Mouse (Mus musculus) myocyte (in vitro differentiated cells): Measurements from ENCODE around the gene Gramd1b. TPM values are rescaled to one million over a fixed set of nuclear protein-coding genes. Genes with fewer than 3 reads are reported as not detected.

Experiments used
- H3K27me3 ChIP-seq: one replicate; pipeline ENCODE4 v1.6.1; 2011; ENCODE audit not compliant: control insufficient read depth, insufficient read depth, insufficient read length
- H3K36me3 ChIP-seq: one replicate; pipeline ENCODE4 v1.6.1; 2011; ENCODE audit not compliant: control insufficient read depth, insufficient read depth
- H3K4me2 ChIP-seq: one replicate; pipeline ENCODE4 v1.6.1; 2011; ENCODE audit warnings: low read depth, control low read depth
- H3K4me3 ChIP-seq: one replicate; pipeline ENCODE4 v1.5.1; 2011; ENCODE audit warnings: mild to moderate bottlenecking, control low read depth, moderate library complexity
- H3K79me2 ChIP-seq: one replicate; pipeline ENCODE4 v1.6.1; 2011; ENCODE audit not compliant: control insufficient read depth, insufficient read depth
- H3ac ChIP-seq: one replicate; pipeline ENCODE4 v1.6.1; 2011; ENCODE audit not compliant: control insufficient read depth, insufficient read length
- CEBPB ChIP-seq: IDR thresholded peaks from 2 replicates; pipeline ENCODE4 v1.6.1; 2011; ENCODE audit warnings: mild to moderate bottlenecking, moderate library complexity; ENCODE audit not compliant: poor library complexity, insufficient read depth, severe bottlenecking
- E2F4 ChIP-seq: IDR thresholded peaks from one replicate; pipeline ENCODE4 v1.6.1; 2011; ENCODE audit warnings: mild to moderate bottlenecking, control low read depth, moderate library complexity; ENCODE audit not compliant: insufficient read depth
- MAX ChIP-seq: IDR thresholded peaks from one replicate; pipeline ENCODE4 v1.6.1; 2011; ENCODE audit warnings: low read depth, mild to moderate bottlenecking, control low read depth
- MYOD1 ChIP-seq, 3 experiments: IDR thresholded peaks; one replicate each; pipeline ENCODE4 v1.6.1; 2011; ENCODE audit warnings: control low read depth in 2 of 3, low read depth in 2 of 3, mild to moderate bottlenecking in 2 of 3, moderate library complexity in 1 of 3; ENCODE audit not compliant: insufficient read length in 2 of 3, control insufficient read depth in 1 of 3
- MYOG ChIP-seq, 3 experiments: IDR thresholded peaks; one replicate each; pipeline ENCODE4 v1.6.1; 2011; ENCODE audit warnings: control low read depth in 2 of 3, low read depth in 2 of 3, mild to moderate bottlenecking in 2 of 3; ENCODE audit not compliant: insufficient read length in 2 of 3, control insufficient read depth in 1 of 3, insufficient read depth in 1 of 3
- POLR2A ChIP-seq: IDR thresholded peaks from one replicate; pipeline ENCODE4 v1.6.1; 2011; ENCODE audit warnings: low read depth, mild to moderate bottlenecking, control low read depth, moderate library complexity; ENCODE audit not compliant: insufficient read length
- POLR2AphosphoS2 ChIP-seq: IDR thresholded peaks from one replicate; pipeline ENCODE4 v1.6.1; 2011; ENCODE audit warnings: low read depth, control low read depth; ENCODE audit not compliant: insufficient read length
- REST ChIP-seq: IDR thresholded peaks from one replicate; pipeline ENCODE4 v1.6.1; 2011; ENCODE audit warnings: mild to moderate bottlenecking, control low read depth, moderate library complexity; ENCODE audit not compliant: insufficient read depth, insufficient read length
- SRF ChIP-seq: IDR thresholded peaks from one replicate; pipeline ENCODE4 v1.6.1; 2011; ENCODE audit warnings: low read depth; ENCODE audit not compliant: control insufficient read depth, insufficient read length
- TCF12 ChIP-seq: IDR thresholded peaks from one replicate; pipeline ENCODE4 v1.6.1; 2011; ENCODE audit warnings: mild to moderate bottlenecking, control low read depth; ENCODE audit not compliant: poor library complexity, insufficient read depth, severe bottlenecking
- TCF3 ChIP-seq: IDR thresholded peaks from one replicate; pipeline ENCODE4 v1.6.1; 2011; ENCODE audit warnings: low read depth, control low read depth; ENCODE audit not compliant: insufficient read length
- USF1 ChIP-seq: IDR thresholded peaks from one replicate; pipeline ENCODE4 v1.6.1; 2011; ENCODE audit warnings: low read depth, mild to moderate bottlenecking, control low read depth, moderate library complexity
- polyA plus RNA-seq: library from polyadenylated mRNA; unstranded; fragments of >200 nt; fragmentation: generic; extraction: Trizol; gene quantifications from one replicate; pipeline ENCODE4 v1.2.1, GENCODE M21; 2012; ENCODE audit warnings: missing spikeins

The Gramd1b gene
- polyA plus RNA-seq, 1 experiment = 33.9 TPM

DNA sequence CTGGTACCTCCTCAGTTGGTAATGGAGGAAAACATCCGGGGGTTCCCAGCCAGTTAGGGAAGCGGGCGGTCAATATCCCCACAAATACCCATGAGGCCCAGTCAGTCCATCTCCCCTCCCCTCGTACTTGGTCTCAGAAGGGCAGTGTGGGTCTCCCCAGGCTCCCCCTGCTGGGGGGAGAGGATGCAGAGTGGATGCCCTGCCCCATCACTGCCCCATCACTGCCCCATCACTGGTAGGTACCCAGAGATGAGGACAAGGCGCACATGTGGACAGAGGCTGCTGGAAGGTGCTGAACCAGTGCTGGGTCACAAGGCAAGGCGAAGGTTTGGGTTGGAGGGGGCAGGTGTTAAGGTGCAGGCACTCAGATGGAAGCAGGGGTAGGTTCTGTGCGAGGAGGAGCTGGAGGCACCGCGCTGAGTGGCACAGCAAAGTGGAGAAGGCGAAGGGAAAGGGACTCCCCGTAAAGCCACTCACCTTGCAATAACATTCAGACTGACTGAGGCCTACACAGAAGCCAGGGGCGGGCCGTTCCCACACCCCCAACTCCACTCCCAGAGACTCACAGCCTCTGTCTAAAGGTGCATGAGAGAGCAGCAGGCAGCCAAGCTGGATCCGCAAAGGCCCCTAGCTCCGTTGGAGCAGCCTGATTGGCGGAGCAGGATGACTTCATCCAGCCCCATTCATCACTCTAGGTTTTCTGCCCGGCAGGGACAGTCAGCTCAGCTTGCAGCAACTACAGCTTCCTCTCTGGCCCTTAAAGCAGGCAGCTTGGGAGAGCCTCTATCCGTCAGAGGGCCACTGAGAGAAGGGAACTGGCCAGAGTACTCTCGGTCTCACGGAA, 139.1 kb downstream of the Gramd1b start:
- TF ChIP-seq MYOG (IDR thresholded peaks at IDR 0.05; ENCODE audit: control insufficient read depth in 1 of 3, insufficient read depth in 1 of 3, insufficient read length in 2 of 3, low read depth in 2 of 3) = no peak
- no peak for TF ChIP-seq TCF3
- no peak for TF ChIP-seq POLR2A
- TF ChIP-seq REST = no peak
- TF ChIP-seq E2F4 = no peak
- no peak for TF ChIP-seq SRF
- no peak for TF ChIP-seq CEBPB
- TF ChIP-seq MAX = no peak
- no peak for TF ChIP-seq USF1
- no peak for TF ChIP-seq POLR2AphosphoS2
- TF ChIP-seq TCF12 = no peak
- TF ChIP-seq MYOD1 (IDR thresholded peaks at IDR 0.05; ENCODE audit: control insufficient read depth in 1 of 3, insufficient read length in 2 of 3, low read depth in 2 of 3) = no peak
- H3K4me3 ChIP-seq = no peak overlapping the region

DNA sequence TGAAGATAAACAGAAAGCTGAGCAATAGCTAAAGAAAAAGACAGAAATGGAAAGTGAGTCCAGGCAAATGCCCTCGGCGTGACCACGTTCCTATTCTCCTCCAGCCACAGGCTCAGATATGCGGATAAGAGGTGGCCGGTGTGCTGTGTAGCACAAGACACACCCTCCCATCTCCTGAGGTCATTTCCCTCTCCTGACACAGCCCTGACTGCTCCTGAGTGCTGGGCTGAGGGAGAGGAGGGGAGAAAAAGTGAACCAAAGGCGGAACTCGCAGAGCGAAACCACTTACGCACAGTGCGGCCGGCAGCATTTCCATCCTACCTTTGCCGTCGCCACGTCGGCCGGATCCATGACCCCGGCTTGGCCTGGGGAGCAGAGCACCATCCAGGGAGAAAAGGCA, 139.8 kb downstream of the Gramd1b start:
- Histone ChIP-seq H3K36me3 (no peaks in the 10 kb centered on the region), H3ac (no peak overlapping the region), H3K79me2 (peaks cover 4% of the 10 kb centered on the region), H3K4me3 (no peak overlapping the region), H3K27me3 (no peaks in the 10 kb centered on the region), H3K4me2 (no peak overlapping the region)
- TF ChIP-seq CEBPB (no peak), USF1 (no peak), MAX (no peak)

More for the DNA sequence above, 139.1 kb downstream of the Gramd1b start:
- Histone ChIP-seq H3K4me2 (no peak overlapping the region), H3K27me3 (no peaks in the 10 kb centered on the region), H3K79me2 (peaks cover 4% of the 10 kb centered on the region), H3K36me3 (no peaks in the 10 kb centered on the region), H3ac (no peak overlapping the region)

GRCm38 (mm10) chr9:40390904-40391303, 140.3 kb downstream of the Gramd1b start:
- Histone ChIP-seq H3K4me3 (no peak overlapping the region), H3K36me3 (no peaks in the 10 kb centered on the region), H3ac (no peak overlapping the region), H3K79me2 (peaks cover 7% of the 10 kb centered on the region), H3K27me3 (no peaks in the 10 kb centered on the region), H3K4me2 (no peak overlapping the region)
- TF ChIP-seq SRF (no peak), MAX (no peak), REST (no peak), POLR2A (no peak), CEBPB (no peak), TCF3 (no peak), POLR2AphosphoS2 (no peak), E2F4 (no peak), TCF12 (no peak), MYOG (IDR thresholded peaks at IDR 0.05; ENCODE audit: control insufficient read depth in 1 of 3, insufficient read depth in 1 of 3, insufficient read length in 2 of 3, low read depth in 2 of 3) (no peak), USF1 (no peak), MYOD1 (IDR thresholded peaks at IDR 0.05; ENCODE audit: control insufficient read depth in 1 of 3, insufficient read length in 2 of 3, low read depth in 2 of 3) (no peak)

- Histone ChIP-seq H3K4me3 (no peak overlapping the region), H3K79me2 (peaks cover 7% of the 10 kb centered on the region), H3K36me3 (no peaks in the 10 kb centered on the region), H3K27me3 (no peaks in the 10 kb centered on the region), H3ac (no peak overlapping the region), H3K4me2 (no peak overlapping the region)
- no peak for TF ChIP-seq REST
- no peak for TF ChIP-seq TCF3
- TF ChIP-seq TCF12 = no peak
- TF ChIP-seq MYOD1 (IDR thresholded peaks at IDR 0.05; ENCODE audit: control insufficient read depth in 1 of 3, insufficient read length in 2 of 3, low read depth in 2 of 3) = no peak
- TF ChIP-seq CEBPB = no peak
- TF ChIP-seq USF1 = no peak
- no peak for TF ChIP-seq POLR2AphosphoS2
- TF ChIP-seq POLR2A = no peak
- TF ChIP-seq SRF = no peak
- TF ChIP-seq MAX = no peak
- TF ChIP-seq MYOG (IDR thresholded peaks at IDR 0.05; ENCODE audit: control insufficient read depth in 1 of 3, insufficient read depth in 1 of 3, insufficient read length in 2 of 3, low read depth in 2 of 3) = no peak
- no peak for TF ChIP-seq E2F4
These were observed 140.8 kb downstream of the Gramd1b start for GRCm38 (mm10) chr9:40390396-40390760.

DNA sequence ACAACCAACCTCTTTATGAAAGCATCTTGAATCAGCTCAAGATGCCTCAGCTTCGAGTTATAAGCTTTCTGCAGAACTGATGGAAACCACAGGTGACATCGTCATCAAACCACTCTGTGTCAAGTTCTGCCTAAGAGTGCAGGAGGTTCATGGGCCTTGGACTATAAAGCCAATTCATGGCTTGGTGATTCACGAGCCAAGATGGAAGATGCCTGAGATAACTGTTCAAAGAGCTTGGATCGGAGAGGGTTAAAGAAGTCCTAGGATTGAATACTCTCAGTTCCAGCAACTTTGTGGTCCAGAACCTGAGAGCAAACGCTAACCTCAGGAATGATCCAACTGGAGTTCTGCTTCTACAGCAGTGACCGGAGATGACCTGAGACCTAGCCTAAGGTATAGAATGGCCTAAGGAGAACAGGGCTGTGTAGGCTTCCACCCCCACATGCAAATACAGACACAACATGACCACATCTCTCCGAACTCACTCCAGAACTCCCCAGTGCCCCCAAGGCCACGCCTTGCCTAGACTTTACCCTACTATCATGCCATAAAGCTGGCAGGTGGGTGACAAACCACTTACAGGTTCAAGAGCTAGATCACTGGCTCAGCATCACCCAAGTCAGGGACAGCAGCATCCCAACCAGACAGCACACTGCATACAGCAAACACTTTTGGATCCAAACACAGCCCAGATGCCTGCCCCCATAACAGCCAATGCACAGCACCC, 141.4 kb downstream of the Gramd1b start:
- no peak for TF ChIP-seq SRF
- no peak for TF ChIP-seq POLR2AphosphoS2
- TF ChIP-seq TCF3 = no peak
- no peak for TF ChIP-seq MYOG (IDR thresholded peaks at IDR 0.05; ENCODE audit: control insufficient read depth in 1 of 3, insufficient read depth in 1 of 3, insufficient read length in 2 of 3, low read depth in 2 of 3)
- TF ChIP-seq MYOD1 (IDR thresholded peaks at IDR 0.05; ENCODE audit: control insufficient read depth in 1 of 3, insufficient read length in 2 of 3, low read depth in 2 of 3) = no peak
- no peak for TF ChIP-seq REST
- TF ChIP-seq USF1 = no peak
- TF ChIP-seq CEBPB = no peak
- TF ChIP-seq TCF12 = no peak
- no peak for TF ChIP-seq E2F4
- H3ac ChIP-seq = no peak overlapping the region
- H3K79me2 ChIP-seq = peaks cover 7% of the 10 kb centered on the region
- H3K27me3 ChIP-seq = no peaks in the 10 kb centered on the region
- H3K36me3 ChIP-seq = no peaks in the 10 kb centered on the region
- no peak overlapping the region for H3K4me2 ChIP-seq
- H3K4me3 ChIP-seq = no peak overlapping the region
